Mouse (Mus musculus): ENCODE measurements around the gene Hmces.
A peak's percentile ranks its signal among the peaks of the same experiment; 100 is the strongest.
"Not testable (repeated sequence)": the region's sequence is repeated elsewhere in the genome, so short reads cannot be mapped to it uniquely, and the experiment has no call there.

Hmces gene

GRCm38 (mm10) chr6:87915939-87916338, 2.2 kb downstream of the Hmces start:
- DNase-seq, result no peak

GRCm38 (mm10) chr6:87921201-87921600, 7.5 kb downstream of the Hmces start:
- DNase-seq, result no peak

GRCm38 (mm10) chr6:87923624-87924023, 9.9 kb downstream of the Hmces start:
- DNase-seq, result no peak

GRCm38 (mm10) chr6:87935037-87935436, 21.3 kb downstream of the Hmces start:
- no peak for DNase-seq

- DNase-seq, result peak; percentile 59
Measured at GRCm38 (mm10) chr6:87937178-87937788, 23.5 kb downstream of the Hmces start.

- no peak for DNase-seq
Measured at GRCm38 (mm10) chr6:87938941-87939340, 25.2 kb downstream of the Hmces start.

- no peak for DNase-seq
Measured at GRCm38 (mm10) chr6:87942179-87942578, 28.4 kb downstream of the Hmces start.

- DNase-seq, result not testable (repeated sequence)
Measured at GRCm38 (mm10) chr6:87962457-87962856, 48.7 kb downstream of the Hmces start.

- no peak for DNase-seq
Measured at GRCm38 (mm10) chr6:87970041-87970440, 56.3 kb downstream of the Hmces start.

GRCm38 (mm10) chr6:87979728-87980127, 66.0 kb downstream of the Hmces start:
- DNase-seq, result no peak

- peak; percentile 89 for DNase-seq
Measured at GRCm38 (mm10) chr6:87980374-87981029, 66.8 kb downstream of the Hmces start.

- DNase-seq, result peak; percentile 60
Measured at GRCm38 (mm10) chr6:87981030-87981485, 67.3 kb downstream of the Hmces start.

- peak; percentile 90 for DNase-seq
Measured at GRCm38 (mm10) chr6:87981547-87982256, 68.0 kb downstream of the Hmces start, which contains the start of gene H1fx. Gene H1fx, minus strand, starts transcription at chr6:87981637.

GRCm38 (mm10) chr6:87982506-87982905, 68.8 kb downstream of the Hmces start:
- DNase-seq, result no peak
